21 mouse cellular contexts compared by ENCODE assay signal in genomic region chrX:53039651-53040050, GRCm38 (mm10). TPM values are rescaled to one million over a fixed set of nuclear protein-coding genes. Genes with fewer than 3 reads are reported as not detected.
DNase-seq lines count a peak whose midpoint lies in the region; ATAC-seq lines count a peak whose summit lies in the region.
"Had no signal": no experiment of that assay in that cellular context is flagged by ENCODE, and none has a peak within 500 bp of the region (broad histone marks: within the 10 kb centered on the region; RNA-seq: fewer than 3 reads in every experiment).

No protein-coding gene starts in this region.

- H3K4me1 ChIP-seq in kidney, embryonic 15.5 days, result peaks cover 14% of the 10 kb centered on the region
- H3K4me1 ChIP-seq: forebrain, embryonic 15.5 days; intestine, embryonic 15.5 days had no signal

- 19% methylated on average over 5 of the region's 5 CpGs for whole genome bisulfite sequencing in kidney, embryonic 15.5 days

- no peak overlapping the region for H3K4me2 ChIP-seq in kidney, embryonic 15.5 days
- H3K4me2 ChIP-seq: forebrain, embryonic 15.5 days; heart, embryonic 11.5 days; hindbrain, embryonic 14.5 days; intestine, embryonic 15.5 days had no signal

- no peaks in the 10 kb centered on the region for H3K36me3 ChIP-seq in kidney, embryonic 15.5 days
- H3K36me3 ChIP-seq: forebrain, embryonic 15.5 days; intestine, embryonic 15.5 days; midbrain, embryonic 10.5 days had no signal

- no peak overlapping the region for H3K4me3 ChIP-seq in kidney, embryonic 15.5 days (replicated peaks)
- H3K4me3 ChIP-seq: forebrain, embryonic 15.5 days; intestine, embryonic 15.5 days; midbrain, embryonic 10.5 days had no signal

- H3K9ac ChIP-seq in kidney, embryonic 15.5 days, result no peak overlapping the region
- H3K9ac ChIP-seq: forebrain, embryonic 15.5 days; hindbrain, embryonic 14.5 days; intestine, embryonic 15.5 days; liver, postnatal 0 days had no signal

- H3K9me3 ChIP-seq in kidney, embryonic 15.5 days (replicated peaks), result no peaks in the 10 kb centered on the region
- H3K9me3 ChIP-seq: forebrain, embryonic 15.5 days; intestine, embryonic 15.5 days; midbrain, embryonic 10.5 days had no signal

- peak; percentile 36 for DNase-seq in adrenal gland, postnatal 14 days
- no peak for DNase-seq in adrenal gland, adult 8-10 months
- no peak for DNase-seq in kidney, postnatal 10 days
- DNase-seq in embryo, embryonic 10.5 days (ENCODE audit: low spot score), result peak; percentile 67
- peak; percentile 29 for DNase-seq in kidney, postnatal 14 days
- no peak for DNase-seq in left cerebral cortex, adult 11 months (ENCODE audit: low spot score)
- DNase-seq: cerebellum, adult 11-12 months; cerebellum, postnatal 14 days; gastrocnemius, postnatal 36 days; heart, postnatal 36 days; layer of hippocampus, postnatal 36 days; liver, postnatal 0 days; lung, postnatal 4 days had no signal

- ATAC-seq in kidney, embryonic 15.5 days (replicated peaks; ENCODE audit: low FRiP score), result peak; percentile 80
- ATAC-seq in inflammation-experienced regulatory T-cells, adult 6 months, result no peak
- ATAC-seq: forebrain, embryonic 15.5 days; intestine, embryonic 15.5 days; liver, postnatal 0 days had no signal

- no peaks in the 10 kb centered on the region for H3K27me3 ChIP-seq in kidney, embryonic 15.5 days
- H3K27me3 ChIP-seq: CH12.LX; forebrain, embryonic 15.5 days; intestine, embryonic 15.5 days had no signal

- peak overlapping the region; percentile 83 for H3K27ac ChIP-seq in kidney, embryonic 15.5 days
- H3K27ac ChIP-seq: forebrain, embryonic 15.5 days; hindbrain, embryonic 14.5 days; intestine, embryonic 15.5 days; midbrain, embryonic 10.5 days had no signal

RNA-seq across cellular contexts. Expression of gene Hprt, which starts 51.7 kb away (rescaled TPM):
- total RNA-seq in adrenal gland, postnatal 14 days (2021), result 85.7 and 90.5 TPM in 2 replicates
- total RNA-seq in adrenal gland, adult 8-10 months (2022), result 100 to 1,000 TPM; 115 to 133 (median 123) TPM
- polyA plus RNA-seq in kidney, embryonic 15.5 days (2015; fragmentation: Nextera tagmentation; extraction: Ambion mirVana), result 152 and 173 TPM in 2 replicates
- polyA plus RNA-seq in inflammation-experienced regulatory T-cells, adult 6 months (2017; shearing (Covaris generic)), result 100 to 1,000 TPM; 252 to 379 (median 281) TPM

Comparison
In these comparisons a context has a peak if more than half of its experiments do, and no peak if none do; other contexts are left out.
1. DNase-seq: peak in adrenal gland, postnatal 14 days (single experiment), embryo, embryonic 10.5 days (single experiment) and kidney, postnatal 14 days (single experiment); none in adrenal gland, adult 8-10 months (single experiment), kidney, postnatal 10 days (single experiment) and left cerebral cortex, adult 11 months (single experiment).